Mouse (Mus musculus) cerebral cortex, adult 2 months (tissue): ENCODE results near the gene Rpa2.

Source experiments
- WGBS: fragments of 180-500 bp; shearing (Covaris S2); methylation state at CpG from one replicate; pipeline ENCODE4 v1.1.7; 2018; 5-methylcytosine and 5-hydroxymethylcytosine counted together

Rpa2 gene

DNA sequence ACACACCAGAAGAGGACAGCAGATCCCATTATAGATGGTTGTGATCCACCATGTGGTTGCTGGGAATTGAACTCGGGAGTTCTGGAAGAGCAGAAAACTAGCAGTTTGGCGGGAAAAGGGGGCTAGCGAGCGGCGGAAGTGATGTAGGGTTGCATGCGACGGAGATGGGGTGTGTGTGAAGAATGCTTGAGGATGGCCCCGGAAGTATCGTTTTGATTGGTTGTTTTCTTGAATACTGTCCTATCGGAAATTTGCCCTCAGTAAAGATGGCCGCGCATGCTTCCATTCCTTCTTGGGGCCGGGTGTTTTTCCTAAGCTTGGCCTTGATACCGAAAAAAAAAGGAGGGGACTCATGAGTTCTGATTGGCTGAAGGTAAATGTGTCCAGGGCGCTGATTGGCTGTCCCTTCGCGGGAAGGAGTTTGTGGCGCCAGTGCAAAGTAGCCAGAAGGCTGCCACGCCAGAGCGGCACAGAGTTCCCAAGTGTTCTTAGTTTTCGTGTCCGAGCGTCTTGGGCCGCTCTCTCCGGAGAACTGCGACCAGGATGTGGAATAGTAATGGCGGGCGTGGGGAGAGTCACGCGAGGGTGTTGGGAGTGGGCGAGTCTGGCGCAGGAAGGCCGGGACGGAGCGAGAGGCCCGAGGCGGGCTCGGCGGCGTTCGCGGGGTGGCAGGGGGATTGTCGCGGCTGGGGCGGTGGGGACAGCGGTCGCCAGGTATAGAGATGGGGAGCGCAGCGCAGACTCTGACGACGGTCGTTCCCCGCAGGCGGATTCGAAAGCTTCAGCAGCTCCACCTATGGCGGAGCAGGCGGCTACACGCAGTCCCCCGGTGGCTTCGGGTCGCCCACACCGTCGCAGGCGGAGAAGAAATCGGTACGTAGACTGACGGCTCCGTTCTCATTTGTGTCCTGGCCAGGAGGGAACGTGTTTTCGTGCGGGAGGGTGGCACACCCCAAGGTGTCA is at the start of gene Rpa2:
Rpa2 (plus strand) TSS at position 419 of the 963 bp plus-strand sequence.
- under 1% methylated on average over 71 of the region's 71 CpGs for WGBS

DNA sequence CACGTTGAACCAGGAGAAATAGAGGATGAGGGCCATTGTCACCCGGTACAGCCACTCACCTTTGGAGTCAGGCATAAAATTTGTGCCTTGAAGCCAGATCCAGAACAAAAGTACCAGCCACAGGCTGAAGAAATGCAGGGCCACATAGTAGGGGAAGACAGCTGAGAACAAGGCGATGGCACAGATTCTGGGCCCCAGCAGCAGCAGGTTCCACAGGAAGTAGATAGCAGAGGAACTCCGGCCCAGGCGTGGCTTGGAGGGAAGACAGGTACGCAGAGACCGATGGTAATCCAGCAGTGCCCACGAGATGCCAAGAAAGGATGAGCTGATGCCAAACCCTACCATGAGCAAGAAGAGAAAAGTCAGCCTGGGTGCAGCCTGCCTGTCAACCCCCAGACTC is 39.9 kb upstream of the Rpa2 start:
- 88% methylated on average over 8 of the region's 8 CpGs for WGBS

DNA sequence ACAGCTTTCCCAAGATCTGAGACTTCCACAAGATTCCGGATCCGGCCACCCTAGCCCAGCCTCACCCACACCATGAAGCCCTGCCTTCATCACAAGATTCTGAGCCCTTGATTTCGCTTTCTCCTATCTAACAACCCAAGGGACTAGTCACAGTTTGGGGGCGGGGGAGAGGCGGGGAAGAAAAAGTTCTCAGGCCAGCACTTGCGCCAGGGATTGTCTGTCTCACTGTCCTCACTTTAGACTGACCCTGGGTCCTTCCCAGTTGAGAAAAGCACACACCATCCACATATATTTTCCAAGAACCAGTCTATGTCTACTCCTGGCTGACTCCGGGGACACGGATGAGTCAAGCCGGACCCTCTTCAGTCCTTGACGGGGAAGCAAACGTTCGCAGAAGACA is 36.5 kb upstream of the Rpa2 start:
- WGBS, result 56% methylated on average over 12 of the region's 12 CpGs

DNA sequence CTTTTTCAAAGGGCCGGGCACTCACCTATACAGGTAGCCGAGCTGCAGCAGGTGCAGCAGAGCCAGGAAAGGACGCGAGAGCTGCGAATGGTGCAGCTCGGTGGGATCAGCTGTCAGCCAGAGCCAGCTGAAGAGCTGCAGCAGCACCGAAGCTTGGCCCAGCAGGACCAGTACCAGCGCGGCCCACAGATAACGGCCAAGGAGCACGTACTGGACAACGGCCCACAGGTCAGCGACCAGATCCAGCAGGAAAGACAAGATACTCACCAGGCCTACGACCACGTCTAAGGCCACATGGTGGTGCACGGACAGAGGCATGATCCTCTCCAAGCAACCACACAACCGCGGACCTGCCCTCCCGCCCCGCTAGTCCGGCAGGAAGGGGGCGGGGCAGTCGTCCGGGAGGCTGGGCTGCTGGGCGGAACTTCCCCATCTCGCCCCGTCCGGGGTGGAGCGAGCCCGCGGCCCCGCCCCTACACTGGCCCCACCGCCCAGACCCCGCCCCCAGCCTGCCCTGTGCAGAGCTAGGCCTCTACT is 35.9 kb upstream of the Rpa2 start, which contains the start of gene Xkr8:
Xkr8 (minus strand) TSS at position 399 of the 537 bp plus-strand sequence.
- WGBS, result 6% methylated on average over 34 of the region's 34 CpGs

DNA sequence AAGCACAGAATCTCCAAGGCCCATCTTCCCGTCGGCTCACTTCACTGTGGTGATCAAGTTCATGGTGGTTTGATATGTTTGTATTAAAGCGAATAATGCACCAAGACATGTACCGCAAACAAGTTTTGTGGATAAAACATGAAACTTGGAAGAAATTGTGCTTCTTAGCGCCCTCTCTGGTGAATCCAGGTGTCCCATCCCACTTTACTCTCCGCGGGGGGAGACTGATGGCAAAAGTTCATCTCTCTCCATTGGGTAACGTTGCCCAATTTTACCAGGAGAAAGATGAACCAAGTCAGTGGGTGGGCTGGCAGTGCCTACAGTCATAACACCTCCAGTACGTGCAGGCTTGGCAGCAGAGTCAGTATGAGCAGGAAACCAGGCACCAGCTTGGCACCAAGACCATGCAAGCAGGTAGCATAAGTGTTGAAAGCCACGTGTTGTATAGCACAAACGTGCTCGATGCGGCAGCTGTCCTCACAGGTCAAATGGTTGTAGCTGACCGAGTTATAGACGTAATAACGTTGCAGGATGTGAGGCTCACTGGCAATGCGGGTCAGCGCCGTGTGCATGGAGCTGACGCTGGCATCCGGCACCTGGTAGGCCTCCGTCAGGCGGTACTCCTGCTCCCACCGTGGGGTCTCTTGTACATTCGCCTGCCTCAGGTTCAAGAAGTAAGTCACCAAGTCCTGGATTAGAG is 34.9 kb upstream of the Rpa2 start:
- 90% methylated on average over 25 of the region's 25 CpGs for WGBS

DNA sequence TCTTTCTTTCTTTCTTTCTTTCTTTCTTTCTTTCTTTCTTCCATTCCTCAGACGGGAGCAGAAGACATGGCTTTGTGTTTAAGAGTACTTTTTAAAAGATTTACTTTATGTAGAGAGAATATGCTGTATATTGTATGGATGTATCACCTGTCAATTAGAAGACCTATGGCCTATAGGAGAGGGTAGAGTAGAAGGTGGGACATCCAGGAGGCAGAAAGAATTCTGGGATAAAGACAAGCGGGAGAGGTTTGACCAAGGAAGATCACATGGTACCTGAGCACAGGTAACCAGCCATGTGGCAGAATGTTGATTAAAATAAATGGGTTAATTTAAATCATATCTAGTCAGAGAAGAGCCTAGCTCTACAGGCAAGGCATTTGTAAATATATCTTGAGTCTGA is 33.4 kb upstream of the Rpa2 start:
- 99% methylated on average over 2 of the region's 2 CpGs for WGBS

DNA sequence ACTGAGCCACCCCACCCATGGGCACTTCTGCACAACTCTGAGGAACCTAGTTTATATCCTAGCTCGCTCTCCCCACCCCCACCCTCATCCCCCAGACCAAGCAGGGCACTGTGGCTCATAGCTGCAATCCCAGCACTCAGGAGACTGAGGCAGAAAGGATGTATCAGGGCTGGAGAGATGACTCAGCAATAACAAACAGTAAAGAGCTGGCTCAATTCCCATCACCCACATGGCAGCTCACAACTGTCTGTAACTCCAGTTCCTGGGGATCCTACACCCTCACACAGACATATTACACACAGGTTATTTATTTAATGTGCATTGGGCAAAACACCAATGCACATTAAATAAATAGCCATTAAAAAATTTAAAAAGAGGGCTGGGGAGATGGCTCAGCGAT is 32.7 kb upstream of the Rpa2 start:
- WGBS, result 78% methylated on average over 2 of the region's 2 CpGs

DNA sequence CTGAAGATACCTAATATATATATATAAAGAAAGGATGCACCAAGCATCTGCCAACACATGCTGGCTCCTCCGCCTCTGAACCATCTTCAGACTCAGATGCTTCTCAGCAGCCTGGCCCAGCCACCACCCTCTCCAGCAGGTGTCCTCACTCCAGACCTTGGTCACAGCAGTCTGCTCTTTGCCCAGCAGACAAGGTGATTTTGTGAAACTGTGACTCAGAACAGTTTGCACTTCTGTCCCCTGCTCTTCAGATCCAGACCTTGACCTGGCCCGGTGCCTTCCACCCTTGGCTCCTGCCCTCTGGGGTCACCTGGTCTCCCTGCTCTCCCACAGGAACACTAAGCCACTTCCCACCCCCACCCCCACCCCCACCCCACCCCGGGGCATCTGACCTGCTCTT is 32.2 kb upstream of the Rpa2 start:
- 64% methylated on average over 3 of the region's 3 CpGs for WGBS

DNA sequence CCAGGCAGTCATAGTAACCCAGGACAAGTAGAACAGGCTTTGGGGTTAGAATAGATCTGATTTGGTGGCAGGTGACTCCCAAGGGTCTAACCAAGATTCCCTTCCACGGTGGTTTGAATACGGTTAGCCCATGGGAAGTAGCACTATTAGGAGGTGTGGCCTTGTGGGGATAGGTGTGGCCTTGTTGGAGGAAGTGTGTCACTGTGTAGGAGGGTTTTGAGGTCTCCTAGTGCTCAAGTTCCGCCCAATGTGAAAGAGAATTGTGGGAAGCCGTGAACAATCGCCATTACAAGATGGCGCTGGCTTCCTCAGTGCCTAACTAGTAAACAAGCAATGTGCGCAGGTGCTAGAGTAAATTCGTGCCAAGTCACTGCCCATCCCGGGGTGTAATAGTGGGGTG is 31.0 kb upstream of the Rpa2 start:
- WGBS, result 96% methylated on average over 9 of the region's 9 CpGs

DNA sequence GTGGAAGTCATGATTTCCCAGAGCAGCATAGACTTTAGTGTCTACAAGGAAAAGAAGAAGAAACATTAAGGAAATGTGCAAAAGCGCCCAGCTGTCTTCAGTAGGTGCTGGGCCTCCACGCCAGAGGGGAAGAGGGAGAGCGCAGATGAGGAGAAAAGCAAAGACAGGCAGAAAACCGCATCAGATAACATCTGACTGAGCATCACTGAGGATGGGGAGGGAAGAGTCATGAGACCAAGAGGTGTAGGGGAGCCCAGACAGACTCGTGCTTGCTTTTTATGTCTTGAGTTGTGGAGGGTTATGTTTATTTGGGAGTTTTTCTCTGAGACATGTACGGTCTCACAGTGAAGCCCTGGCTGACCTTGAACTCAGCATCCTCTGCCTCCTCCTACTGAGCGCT is 26.6 kb upstream of the Rpa2 start:
- 95% methylated on average over 7 of the region's 7 CpGs for WGBS

DNA sequence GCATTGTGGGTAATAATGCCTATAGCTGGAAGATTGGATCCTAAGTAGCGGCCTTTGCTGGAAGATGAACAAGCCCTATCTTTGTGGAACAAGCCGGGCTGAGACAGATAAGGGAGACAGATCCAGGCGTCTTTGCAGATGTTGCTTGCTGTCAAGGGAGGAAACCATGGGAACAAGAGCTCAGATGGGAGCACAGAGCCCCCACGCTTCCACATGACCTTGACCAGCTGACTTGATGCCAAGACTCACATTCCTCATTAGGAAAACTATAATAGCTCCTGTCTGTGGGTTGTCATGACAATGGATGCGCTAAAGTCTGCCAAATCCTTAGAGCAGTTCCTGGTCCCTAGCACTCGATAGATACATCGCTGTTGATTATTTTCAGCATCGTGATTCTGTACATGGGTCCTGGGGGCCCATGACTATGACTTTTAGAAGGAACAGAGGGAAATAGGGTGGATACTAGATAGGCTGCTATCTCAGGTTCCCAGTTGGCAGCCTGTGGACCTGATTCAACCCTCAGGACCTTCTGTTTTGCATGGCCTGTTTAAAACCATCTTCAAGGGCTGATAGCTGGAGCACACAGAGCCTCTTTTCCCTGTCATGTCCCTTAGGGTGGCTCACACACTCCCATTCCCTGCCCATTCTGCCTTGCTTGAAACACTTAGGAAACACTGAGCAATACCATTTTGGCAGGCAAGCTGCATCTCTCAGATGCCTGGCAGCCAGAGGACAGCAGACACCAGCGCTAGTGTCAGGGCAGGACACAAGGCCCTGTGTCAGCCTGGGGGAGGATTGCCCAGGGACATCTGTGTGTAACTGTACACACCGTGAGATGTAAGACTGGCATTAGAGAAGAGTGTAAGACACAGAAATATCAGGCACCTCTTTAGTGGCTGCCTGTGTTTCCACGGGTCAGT is 23.9 kb upstream of the Rpa2 start:
- WGBS, result 41% methylated on average over 11 of the region's 11 CpGs

DNA sequence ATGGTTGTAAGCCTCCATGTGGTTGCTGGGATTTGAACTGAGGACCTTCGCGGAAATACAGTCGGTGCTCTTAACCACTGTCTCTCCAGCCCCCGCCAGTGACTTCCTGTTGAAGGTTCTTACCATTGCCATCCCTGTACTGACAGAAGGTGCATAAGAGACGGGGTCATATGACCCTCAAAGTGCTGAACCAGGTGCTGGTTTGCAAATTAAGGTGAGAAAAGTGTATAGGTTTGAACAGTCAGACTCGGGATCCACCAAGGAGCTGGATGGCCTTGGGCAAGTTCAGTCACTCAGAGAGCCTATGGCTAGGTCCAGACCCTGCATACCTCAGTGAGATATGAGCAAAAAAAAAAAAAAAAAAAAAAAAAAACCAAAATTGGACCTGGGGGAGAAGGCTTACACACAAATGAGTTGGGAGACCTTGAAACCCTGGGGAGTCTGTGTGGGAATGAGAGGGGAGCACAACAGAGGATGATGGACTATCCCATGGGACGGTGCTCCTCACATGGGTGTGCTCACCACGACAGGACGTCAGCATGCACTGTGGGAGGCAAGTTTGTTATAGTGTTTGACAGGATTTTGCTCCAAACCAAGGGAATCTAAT is 21.1 kb upstream of the Rpa2 start:
- 86% methylated on average over 9 of the region's 9 CpGs for whole genome bisulfite sequencing

DNA sequence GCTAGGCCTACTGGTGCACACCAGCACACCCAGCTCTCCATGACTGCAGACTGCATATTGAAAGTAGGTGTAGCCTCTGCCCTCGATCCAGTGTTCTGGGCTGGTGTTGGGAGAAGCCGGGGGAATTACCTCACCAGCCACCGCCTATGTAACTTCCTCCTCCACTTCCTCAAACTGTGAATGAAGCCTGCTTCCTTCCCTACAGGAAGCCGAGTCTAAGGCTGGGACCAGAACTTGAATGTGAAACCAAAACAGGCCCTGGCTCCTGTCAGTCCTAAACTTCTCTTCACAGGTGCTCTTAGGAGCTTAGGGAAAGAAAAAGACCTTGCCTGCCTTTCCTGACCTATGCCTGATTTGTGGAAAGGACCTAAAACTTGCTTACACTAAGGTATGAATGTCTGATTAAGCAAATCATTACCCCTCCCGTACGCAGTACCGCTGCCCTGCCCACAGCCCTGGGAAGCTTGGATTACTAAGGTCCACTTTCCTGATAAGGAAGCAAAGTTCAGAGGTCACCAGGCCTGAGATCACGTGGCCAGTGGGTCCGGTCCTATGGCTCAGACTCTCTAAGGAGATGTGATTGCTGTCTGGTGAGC is 20.4 kb upstream of the Rpa2 start:
- WGBS, result 67% methylated on average over 9 of the region's 9 CpGs

DNA sequence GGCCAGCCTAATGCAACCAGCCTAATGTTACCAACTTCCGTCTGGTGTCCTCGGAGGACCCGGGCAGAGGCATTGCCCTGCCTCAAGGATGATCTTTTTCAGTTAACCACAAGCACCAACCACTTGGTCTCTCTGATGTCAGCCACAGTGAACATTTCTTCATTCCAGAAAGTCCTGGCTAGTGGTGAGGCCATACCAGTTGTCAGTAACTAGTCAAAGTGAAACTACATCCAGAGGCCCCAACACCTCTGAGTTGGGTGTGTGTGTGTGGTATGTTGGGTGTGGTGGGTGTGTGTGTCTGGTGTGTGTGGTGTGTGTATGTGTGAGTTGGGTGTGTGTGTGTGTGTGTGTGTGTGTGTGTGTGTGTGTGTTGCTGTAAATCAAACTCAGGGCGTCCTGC is 19.4 kb upstream of the Rpa2 start:
- WGBS, result 98% methylated on average over 4 of the region's 4 CpGs

DNA sequence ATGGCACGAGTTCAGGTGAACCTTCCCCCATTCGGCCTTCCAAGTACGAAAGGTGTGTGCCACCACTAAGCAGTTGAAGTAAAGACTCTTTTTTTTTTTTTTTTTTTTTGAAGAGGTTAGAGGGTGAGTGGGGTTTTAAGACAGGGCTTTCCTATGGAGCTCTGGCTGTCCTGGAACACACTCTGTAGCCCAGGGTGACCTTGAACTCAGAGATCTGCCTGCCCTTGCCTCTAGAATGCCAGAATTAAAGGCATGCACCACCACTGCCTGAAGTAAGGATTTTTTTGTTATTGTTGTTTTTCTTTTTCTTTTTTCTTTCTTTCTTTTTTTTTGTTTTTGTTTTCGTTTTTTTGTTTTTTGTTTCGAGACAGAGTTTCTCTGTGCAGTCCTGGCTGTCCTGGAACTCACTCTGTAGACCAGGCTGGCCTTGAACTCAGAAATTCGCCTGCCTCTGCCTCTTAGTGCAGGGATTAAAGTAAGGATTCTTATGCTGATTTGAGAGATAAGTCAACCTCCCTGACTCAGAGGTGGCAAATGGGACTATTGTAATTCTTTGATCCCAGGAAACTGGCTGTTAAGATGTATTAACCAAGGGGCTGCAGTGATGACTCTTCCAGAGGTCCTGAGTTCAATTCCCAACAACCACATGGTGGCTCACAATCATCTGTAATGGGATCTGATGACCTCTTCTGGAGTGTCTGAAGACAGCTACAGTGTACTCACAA is 18.7 kb upstream of the Rpa2 start:
- 85% methylated on average over 6 of the region's 6 CpGs for WGBS

DNA sequence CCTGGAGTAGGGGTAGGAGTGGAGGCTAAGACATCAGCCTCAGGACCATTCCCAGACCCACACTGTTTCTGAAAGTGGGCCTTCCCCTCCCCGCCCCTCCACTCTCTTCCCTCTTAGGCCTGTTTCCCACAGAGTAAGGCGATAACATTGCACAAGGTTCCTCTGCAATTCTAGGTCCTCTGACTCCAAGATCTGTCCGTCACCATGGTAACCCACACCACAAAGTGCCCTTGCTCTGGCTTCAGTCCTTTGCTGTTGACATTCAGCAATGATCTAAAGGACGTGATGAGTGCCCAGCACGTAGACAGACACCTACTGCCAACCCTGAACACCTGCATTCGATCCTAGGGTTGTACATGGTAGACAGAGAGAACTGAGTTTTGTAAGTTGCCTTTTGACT is 15.1 kb upstream of the Rpa2 start:
- WGBS, result 90% methylated on average over 6 of the region's 6 CpGs

DNA sequence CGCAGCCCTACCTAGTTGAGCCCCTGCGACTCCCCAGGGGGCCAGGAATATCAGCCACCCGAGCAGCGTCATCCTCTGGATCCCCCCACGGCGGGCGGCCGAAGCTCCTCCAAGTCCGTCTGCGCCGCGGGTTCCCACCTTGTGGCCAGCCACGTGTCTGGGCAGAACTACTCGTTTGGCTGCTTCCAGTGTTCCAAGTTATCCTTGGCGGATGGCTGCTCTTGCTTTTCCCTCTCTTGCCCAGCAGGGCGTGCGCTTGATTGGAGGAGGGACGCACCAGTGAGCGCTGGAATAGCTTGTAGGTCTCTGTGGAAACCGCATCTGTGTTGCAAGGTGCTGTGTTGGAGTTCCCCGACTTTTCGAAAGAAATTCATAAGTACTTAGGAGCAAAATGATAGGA is 11.2 kb upstream of the Rpa2 start, which contains the start of gene Smpdl3b:
Smpdl3b (minus strand) TSS at position 279 of the 400 bp plus-strand sequence.
- under 1% methylated on average over 22 of the region's 22 CpGs for WGBS

DNA sequence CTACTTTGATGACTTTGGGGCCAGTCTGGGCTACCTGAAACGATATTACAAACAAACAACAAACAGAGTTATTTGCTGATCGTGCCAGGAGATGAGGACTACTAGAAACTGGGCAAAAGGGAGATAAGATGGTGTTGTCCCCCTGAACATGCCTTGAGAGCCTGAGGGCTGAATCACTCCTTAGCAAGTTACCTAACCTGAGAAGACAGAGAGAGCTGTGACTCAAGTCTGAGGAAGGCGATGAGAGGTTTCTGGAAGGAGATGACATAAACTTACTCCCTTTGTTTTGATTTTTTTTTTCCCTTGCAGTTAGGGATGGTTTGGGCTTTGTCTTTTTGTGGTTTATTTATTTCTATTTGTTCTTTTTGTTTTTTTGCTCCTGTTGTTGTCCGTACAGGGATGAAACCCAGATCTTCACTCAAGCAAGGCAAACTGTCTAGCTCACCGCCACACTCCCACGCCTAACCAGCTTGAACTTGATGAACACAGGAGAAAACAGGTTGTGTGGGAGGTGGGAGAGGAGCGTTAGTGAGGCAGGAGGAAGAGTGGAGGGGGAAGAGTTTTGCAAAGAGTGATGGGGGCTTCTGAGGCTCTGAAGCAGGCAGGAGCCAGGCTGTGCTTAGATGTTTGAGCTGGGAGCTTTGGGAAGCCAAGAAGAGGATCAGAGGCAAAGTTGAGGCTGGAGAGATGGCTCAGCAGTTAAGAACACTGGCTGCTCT is 10.3 kb upstream of the Rpa2 start:
- WGBS, result 58% methylated on average over 7 of the region's 7 CpGs

DNA sequence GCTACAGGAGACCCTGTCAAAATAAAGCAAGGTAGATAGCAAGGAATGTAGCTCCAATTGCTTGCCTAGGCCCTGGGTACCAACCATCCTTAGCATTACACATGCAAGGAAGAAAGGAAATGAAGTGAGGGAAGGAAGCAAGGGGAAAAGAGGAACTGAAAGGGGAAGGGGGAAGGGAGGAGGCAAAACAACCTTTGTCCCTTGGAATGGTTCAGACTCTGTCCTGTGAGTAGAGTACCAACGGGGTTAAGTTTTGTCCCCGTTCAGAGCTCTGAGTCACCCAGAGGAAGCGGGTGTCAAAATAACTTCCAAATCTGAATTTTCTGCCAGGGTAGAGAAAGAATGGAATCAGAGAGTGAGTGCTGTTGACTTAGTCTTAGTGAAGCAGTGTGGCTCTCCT is 7.8 kb upstream of the Rpa2 start:
- WGBS, result 48% methylated on average over 3 of the region's 3 CpGs
